Mouse (Mus musculus) heart, embryonic 14.5 days (tissue): ENCODE data around the gene Gm20219. TPM values are rescaled to one million over a fixed set of nuclear protein-coding genes. Genes with fewer than 3 reads are reported as not detected.

Experiments
- ATAC-seq: fragments of 200-750 bp; cut with Nextera tagmentation; 2 replicates; pipeline ENCODE4 v1.8.0; 2017; ENCODE audit warnings: low read depth, moderate TSS enrichment; ENCODE audit not compliant: insufficient number of reproducible peaks, insufficient read depth, low FRiP score
- H3K27ac ChIP-seq, 2 experiments: fragments of 200-500 bp in 1 of 2; fragments of 300-500 bp in 1 of 2; sonication (generic) in 1 of 2; replicated peaks in 1 of 2; 2 replicates each; pipeline ENCODE4 v1.5.1; 2012 to 2014; ENCODE audit warnings: low read depth in 2 of 2, low read length in 2 of 2, control low read depth in 1 of 2, mild to moderate bottlenecking in 1 of 2, mixed read lengths in 1 of 2; ENCODE audit not compliant: control insufficient read depth in 1 of 2, insufficient read depth in 1 of 2
- H3K27me3 ChIP-seq: fragments of 300-500 bp; sonication (generic); 2 replicates; pipeline ENCODE4 v1.6.1; 2014; ENCODE audit warnings: mild to moderate bottlenecking, low read length, control low read depth; ENCODE audit not compliant: control insufficient read depth, insufficient read depth
- H3K36me3 ChIP-seq: fragments of 300-500 bp; sonication (generic); 2 replicates; pipeline ENCODE4 v1.6.1; 2014; ENCODE audit warnings: mild to moderate bottlenecking, control low read depth, low read length, mixed read lengths; ENCODE audit not compliant: control insufficient read depth, insufficient read depth
- H3K4me1 ChIP-seq, 2 experiments: fragments of 200-500 bp in 1 of 2; fragments of 300-500 bp in 1 of 2; sonication (generic) in 1 of 2; 2 replicates each; pipeline ENCODE4 v1.6.1; 2012 to 2014; ENCODE audit warnings: low read length in 2 of 2, control low read depth in 1 of 2, mixed read lengths in 1 of 2; ENCODE audit not compliant: control insufficient read depth in 2 of 2, insufficient read depth in 2 of 2
- H3K4me2 ChIP-seq: fragments of 300-500 bp; sonication (generic); 2 replicates; pipeline ENCODE4 v1.6.1; 2014; ENCODE audit warnings: mild to moderate bottlenecking, low read length
- H3K4me3 ChIP-seq, 2 experiments: fragments of 200-500 bp in 1 of 2; fragments of 300-500 bp in 1 of 2; sonication (generic) in 1 of 2; 2 replicates each; pipeline ENCODE4 v1.5.1; 2012 to 2014; ENCODE audit warnings: low read length in 2 of 2, mild to moderate bottlenecking in 2 of 2, control low read depth in 1 of 2, low read depth in 1 of 2, moderate library complexity in 1 of 2; ENCODE audit not compliant: control insufficient read depth in 1 of 2, insufficient read depth in 1 of 2
- H3K9ac ChIP-seq: fragments of 300-500 bp; sonication (generic); 2 replicates; pipeline ENCODE4 v1.6.1; 2014; ENCODE audit warnings: mild to moderate bottlenecking, low read length
- H3K9me3 ChIP-seq: fragments of 300-500 bp; sonication (generic); 2 replicates; pipeline ENCODE4 v1.6.1; 2016; ENCODE audit warnings: low read length, control low read depth; ENCODE audit not compliant: control insufficient read depth
- WGBS: fragments of 180-500 bp; shearing (Covaris S2); extraction: QIAGEN DNeasy Blood & Tissue Kit; methylation state at CpG from one replicate; pipeline ENCODE4 v1.1.7; 2014; 5-methylcytosine and 5-hydroxymethylcytosine counted together
- polyA plus RNA-seq: library from polyadenylated mRNA; unstranded; fragments of >200 nt; fragmentation: Nextera tagmentation; extraction: Ambion mirVana; gene quantifications from 2 replicates; pipeline ENCODE4 v1.2.1, GENCODE M21; 2014

Gm20219 gene
- polyA plus RNA-seq, 1 experiment from 2014 or later = 0.58 TPM

GRCm38 (mm10) chr17:56544699-56545387 lies 9.3 kb downstream of the Gm20219 start:
- Histone ChIP-seq H3K4me1 (peaks cover 2 to 5% of the 10 kb centered on the region in 2 experiments; a peak in 2 of 4 replicates), H3K36me3 (no peaks in the 10 kb centered on the region), H3K27me3 (no peaks in the 10 kb centered on the region), H3K27ac (no peak overlapping the region), H3K4me3 (no peak overlapping the region), H3K4me2 (no peak overlapping the region), H3K9me3 (no peaks in the 10 kb centered on the region), H3K9ac (no peak overlapping the region)
- WGBS = 69% methylated on average over 7 of the region's 7 CpGs
- no peak for ATAC-seq

GRCm38 (mm10) chr17:56543684-56544224 lies 10.4 kb downstream of the Gm20219 start:
- Histone ChIP-seq H3K4me1 (peaks cover 2 to 5% of the 10 kb centered on the region in 2 experiments; a peak in 2 of 4 replicates), H3K4me2 (no peak overlapping the region), H3K27ac (no peak overlapping the region), H3K9ac (no peak overlapping the region), H3K4me3 (no peak overlapping the region), H3K27me3 (no peaks in the 10 kb centered on the region), H3K36me3 (no peaks in the 10 kb centered on the region), H3K9me3 (no peaks in the 10 kb centered on the region)
- 75% methylated on average over 3 of the region's 3 CpGs for WGBS
- ATAC-seq = no peak

- Histone ChIP-seq H3K9me3 (no peaks in the 10 kb centered on the region), H3K4me2 (no peak overlapping the region), H3K27ac (no peak overlapping the region), H3K4me1 (peaks cover 7% of the 10 kb centered on the region in 2 experiments; a peak in 2 of 4 replicates), H3K4me3 (no peak overlapping the region), H3K36me3 (no peaks in the 10 kb centered on the region), H3K27me3 (no peaks in the 10 kb centered on the region), H3K9ac (no peak overlapping the region)
- no peak for ATAC-seq
- 47% methylated on average over 8 of the region's 8 CpGs for WGBS
These were observed 11.5 kb downstream of the Gm20219 start for GRCm38 (mm10) chr17:56542736-56543135.

- Histone ChIP-seq H3K27me3 (no peaks in the 10 kb centered on the region), H3K36me3 (no peaks in the 10 kb centered on the region), H3K27ac (no peak overlapping the region), H3K4me1 (peaks cover 4 to 5% of the 10 kb centered on the region in 2 experiments; a peak in 2 of 4 replicates), H3K4me2 (no peak overlapping the region), H3K9ac (no peak overlapping the region), H3K4me3 (no peak overlapping the region), H3K9me3 (no peaks in the 10 kb centered on the region)
- WGBS = 27% methylated on average over 6 of the region's 6 CpGs
- no peak for ATAC-seq
These were observed 13.6 kb downstream of the Gm20219 start for GRCm38 (mm10) chr17:56540562-56540975.

GRCm38 (mm10) chr17:56537912-56538311 lies 16.3 kb downstream of the Gm20219 start:
- no peaks in the 10 kb centered on the region for H3K36me3 ChIP-seq
- ATAC-seq = no peak
- H3K4me3 ChIP-seq = no peak overlapping the region
- no peak overlapping the region for H3K4me2 ChIP-seq
- H3K9ac ChIP-seq = no peak overlapping the region
- H3K4me1 ChIP-seq = peaks cover 4 to 5% of the 10 kb centered on the region in 2 experiments; a peak in 2 of 4 replicates
- H3K27me3 ChIP-seq = no peaks in the 10 kb centered on the region
- no peak overlapping the region for H3K27ac ChIP-seq
- WGBS = 26% methylated on average over 8 of the region's 8 CpGs
- H3K9me3 ChIP-seq = no peaks in the 10 kb centered on the region

GRCm38 (mm10) chr17:56536874-56537273 lies 17.3 kb downstream of the Gm20219 start:
- no peak overlapping the region for H3K4me2 ChIP-seq
- no peak for ATAC-seq
- 62% methylated on average over 3 of the region's 3 CpGs for WGBS
- H3K4me1 ChIP-seq = peaks cover 4 to 5% of the 10 kb centered on the region in 2 experiments; a peak in 2 of 4 replicates
- H3K36me3 ChIP-seq = no peaks in the 10 kb centered on the region
- H3K4me3 ChIP-seq = no peak overlapping the region
- no peak overlapping the region for H3K9ac ChIP-seq
- no peaks in the 10 kb centered on the region for H3K9me3 ChIP-seq
- no peak overlapping the region for H3K27ac ChIP-seq
- no peaks in the 10 kb centered on the region for H3K27me3 ChIP-seq

GRCm38 (mm10) chr17:56536192-56536591 lies 18.0 kb downstream of the Gm20219 start:
- 65% methylated on average over 14 of the region's 14 CpGs for WGBS
- no peaks in the 10 kb centered on the region for H3K9me3 ChIP-seq

More at GRCm38 (mm10) chr17:56536192-56536591, 18.0 kb downstream of the Gm20219 start:
- no peak for ATAC-seq
- Histone ChIP-seq H3K4me1 (peaks cover 4 to 5% of the 10 kb centered on the region in 2 experiments; a peak in 2 of 4 replicates), H3K36me3 (no peaks in the 10 kb centered on the region), H3K4me3 (no peak overlapping the region), H3K27me3 (no peaks in the 10 kb centered on the region), H3K9ac (no peak overlapping the region), H3K4me2 (no peak overlapping the region), H3K27ac (no peak overlapping the region)
